Mouse (Mus musculus) heart, embryonic 12.5 days (tissue): ENCODE measurements around the gene Rsrc1. TPM values are rescaled to one million over a fixed set of nuclear protein-coding genes. Genes with fewer than 3 reads are reported as not detected.
"Not testable (repeated sequence)": the region's sequence is repeated elsewhere in the genome, so short reads cannot be mapped to it uniquely, and the experiment has no call there.

Experiments used
- ATAC-seq: fragments of 200-750 bp; cut with Nextera tagmentation; 2 replicates; pipeline ENCODE4 v1.8.0; 2017; ENCODE audit warnings: moderate TSS enrichment, moderate library complexity; ENCODE audit not compliant: insufficient number of reproducible peaks, low FRiP score
- H3K27ac ChIP-seq: fragments of 300-500 bp; sonication (generic); 2 replicates; pipeline ENCODE4 v1.5.1; 2016; ENCODE audit warnings: mild to moderate bottlenecking, moderate library complexity; ENCODE audit not compliant: poor library complexity, severe bottlenecking
- H3K27me3 ChIP-seq: fragments of 300-500 bp; sonication (generic); replicated peaks from 2 replicates; pipeline ENCODE4 v1.6.1; 2016; ENCODE audit warnings: mild to moderate bottlenecking, moderate library complexity
- H3K36me3 ChIP-seq: fragments of 300-500 bp; sonication (generic); 2 replicates; pipeline ENCODE4 v1.6.1; 2016; ENCODE audit warnings: mild to moderate bottlenecking, moderate library complexity
- H3K4me1 ChIP-seq: fragments of 300-500 bp; sonication (generic); replicated peaks from 2 replicates; pipeline ENCODE4 v1.6.1; 2016; ENCODE audit warnings: mild to moderate bottlenecking
- H3K4me2 ChIP-seq: fragments of 300-500 bp; sonication (generic); 2 replicates; pipeline ENCODE4 v1.6.1; 2016; ENCODE audit warnings: mild to moderate bottlenecking, moderate library complexity
- H3K4me3 ChIP-seq: fragments of 300-500 bp; sonication (generic); 2 replicates; pipeline ENCODE4 v1.5.1; 2016; ENCODE audit warnings: mild to moderate bottlenecking
- H3K9ac ChIP-seq: fragments of 300-500 bp; sonication (generic); 2 replicates; pipeline ENCODE4 v1.6.1; 2016; ENCODE audit warnings: mild to moderate bottlenecking, moderate library complexity
- H3K9me3 ChIP-seq: fragments of 300-500 bp; sonication (generic); replicated peaks from 2 replicates; pipeline ENCODE4 v1.6.1; 2016; ENCODE audit warnings: mild to moderate bottlenecking, moderate library complexity
- WGBS: fragments of 180-500 bp; shearing (Covaris S2); methylation state at CpG from one replicate; pipeline ENCODE4 v1.1.7; 2016; 5-methylcytosine and 5-hydroxymethylcytosine counted together
- polyA plus RNA-seq: library from polyadenylated mRNA; unstranded; fragments of >200 nt; fragmentation: Nextera tagmentation; extraction: Ambion mirVana; gene quantifications from 2 replicates; pipeline ENCODE4 v1.2.1, GENCODE M21; 2016

Gene Rsrc1
- polyA plus RNA-seq, 1 experiment from 2014 or later = 26.3 TPM

DNA sequence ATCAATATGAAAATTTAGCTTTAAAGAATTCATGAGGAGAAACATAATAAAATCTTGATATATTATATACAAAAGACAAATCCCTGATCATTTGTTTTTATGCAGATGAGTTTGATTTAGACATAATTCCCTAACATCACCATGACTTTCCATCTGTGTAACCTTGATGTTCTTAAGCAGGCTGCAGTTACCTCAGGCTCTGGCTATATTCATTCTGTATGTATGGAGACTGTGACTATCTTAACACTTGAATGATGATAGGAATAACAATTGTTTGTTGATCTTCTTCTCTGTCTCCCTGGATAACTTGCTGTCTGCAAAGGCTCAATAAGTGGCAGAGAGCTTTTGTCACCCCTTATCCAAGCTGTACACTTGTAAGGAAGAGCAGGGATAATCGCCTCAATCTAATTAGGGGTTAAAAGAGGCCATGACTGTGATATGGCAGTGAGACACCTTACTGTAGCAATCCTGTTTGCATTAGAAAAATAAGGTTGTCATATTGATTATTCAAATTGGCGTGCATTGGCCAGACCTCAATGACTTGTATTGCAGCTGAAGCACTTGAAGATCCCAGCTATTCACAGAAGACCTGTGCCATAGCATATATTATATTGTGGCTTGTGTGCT lies 154.7 kb downstream of the Rsrc1 start:
- Histone ChIP-seq H3K9me3 (no peaks in the 10 kb centered on the region), H3K4me3 (no peak overlapping the region), H3K27me3 (no peaks in the 10 kb centered on the region), H3K4me1 (no peaks in the 10 kb centered on the region), H3K4me2 (no peak overlapping the region), H3K27ac (no peak overlapping the region), H3K9ac (no peak overlapping the region), H3K36me3 (no peaks in the 10 kb centered on the region)
- WGBS = 70% methylated on average over 2 of the region's 2 CpGs
- no peak for ATAC-seq

DNA sequence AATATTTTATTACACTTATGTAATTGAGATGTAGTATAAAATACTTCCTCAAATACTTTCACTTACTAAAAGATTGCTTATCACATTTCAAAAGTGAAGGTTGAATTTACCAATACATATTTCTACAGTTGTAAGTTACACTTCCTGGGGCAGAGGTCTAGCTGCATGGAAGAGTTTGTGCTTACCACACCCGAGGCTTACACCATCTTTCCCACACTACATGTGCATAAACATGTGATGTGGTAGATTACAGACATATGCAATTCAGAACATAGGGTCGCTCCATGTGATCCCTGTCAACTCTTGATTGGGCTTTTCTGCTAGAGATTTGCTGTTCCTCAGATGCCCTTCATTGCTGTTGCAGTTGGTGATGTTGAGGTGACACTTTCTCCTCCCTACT lies 163.8 kb downstream of the Rsrc1 start:
- no peak overlapping the region for H3K4me2 ChIP-seq
- H3K9ac ChIP-seq = no peak overlapping the region
- no peak overlapping the region for H3K27ac ChIP-seq
- H3K27me3 ChIP-seq = no peaks in the 10 kb centered on the region
- WGBS = 89% methylated on average over 2 of the region's 2 CpGs
- H3K36me3 ChIP-seq = no peaks in the 10 kb centered on the region
- no peak for ATAC-seq
- H3K4me3 ChIP-seq = no peak overlapping the region
- no peaks in the 10 kb centered on the region for H3K4me1 ChIP-seq
- H3K9me3 ChIP-seq = 0 out of 2 replicates have a peak, but pooled peaks cover 4% of the 10 kb centered on the region

DNA sequence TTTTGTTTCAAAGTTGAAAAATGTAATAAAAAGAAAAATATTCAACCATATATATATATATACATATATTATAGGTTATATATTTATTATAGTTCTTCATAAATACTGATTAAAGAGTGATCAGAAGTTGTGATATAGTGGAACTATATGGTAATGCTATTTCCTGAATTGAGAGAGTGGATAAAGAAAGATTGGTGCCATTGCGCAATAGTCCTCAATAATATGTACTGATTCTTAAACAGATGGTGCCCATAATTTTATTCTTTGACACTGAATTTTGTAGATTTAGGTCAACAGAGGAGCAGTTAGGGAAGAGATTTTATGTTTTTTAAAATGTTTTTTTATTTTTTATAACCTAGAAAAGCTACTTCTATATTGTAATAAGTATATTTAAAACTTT lies 165.1 kb downstream of the Rsrc1 start:
- H3K27ac ChIP-seq = no peak overlapping the region
- no peaks in the 10 kb centered on the region for H3K4me1 ChIP-seq
- no peak overlapping the region for H3K4me2 ChIP-seq
- ATAC-seq = no peak
- H3K4me3 ChIP-seq = no peak overlapping the region
- no peaks in the 10 kb centered on the region for H3K36me3 ChIP-seq
- WGBS = 95% methylated on average over 1 of the region's 1 CpGs
- 0 out of 2 replicates have a peak, but pooled peaks cover 4% of the 10 kb centered on the region for H3K9me3 ChIP-seq
- H3K27me3 ChIP-seq = no peaks in the 10 kb centered on the region
- no peak overlapping the region for H3K9ac ChIP-seq

DNA sequence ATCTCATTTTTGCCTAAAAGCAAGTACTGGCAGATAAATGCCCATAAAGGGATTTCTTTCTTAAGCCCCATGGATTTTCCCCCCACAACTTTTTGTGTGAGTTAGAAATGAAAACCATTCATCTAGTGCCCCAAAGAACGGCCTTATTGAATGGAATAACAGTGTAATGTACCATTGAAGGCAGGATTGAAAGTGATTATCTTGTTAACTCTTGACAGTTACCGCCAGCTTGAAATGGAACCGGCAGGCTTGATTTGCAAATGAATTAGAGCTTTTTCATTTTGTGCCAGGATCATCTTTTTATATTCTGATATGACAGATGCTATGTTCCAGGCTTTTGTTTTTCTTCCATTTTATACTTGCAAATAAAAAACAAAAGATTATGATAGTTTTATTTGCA lies 166.1 kb downstream of the Rsrc1 start:
- no peak for ATAC-seq
- Histone ChIP-seq H3K27ac (no peak overlapping the region), H3K4me3 (no peak overlapping the region), H3K4me1 (no peaks in the 10 kb centered on the region), H3K4me2 (no peak overlapping the region), H3K9me3 (0 out of 2 replicates have a peak, but pooled peaks cover 4% of the 10 kb centered on the region), H3K36me3 (no peaks in the 10 kb centered on the region), H3K9ac (no peak overlapping the region), H3K27me3 (no peaks in the 10 kb centered on the region)
- WGBS = 72% methylated on average over 3 of the region's 3 CpGs

DNA sequence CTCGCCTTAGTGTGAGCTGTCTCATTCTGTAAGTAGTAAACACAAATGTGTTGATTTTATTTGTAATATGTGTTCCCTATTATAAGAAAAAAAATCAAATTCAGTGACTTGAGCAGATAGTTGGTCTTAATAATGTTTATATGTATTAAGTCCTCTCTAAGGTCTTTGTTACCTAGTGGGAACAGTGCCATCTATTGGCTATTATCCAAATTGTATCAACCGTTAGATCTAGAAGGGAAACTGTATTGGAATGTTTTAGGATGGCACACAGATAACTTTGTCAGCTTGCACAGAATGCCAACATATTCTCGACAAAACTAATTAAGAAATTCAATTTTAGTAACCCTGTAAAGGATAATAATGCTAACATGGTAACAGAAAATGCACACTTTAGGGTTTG lies 216.0 kb downstream of the Rsrc1 start:
- no peak overlapping the region for H3K4me3 ChIP-seq
- WGBS = 39% methylated on average over 3 of the region's 3 CpGs
- no peak overlapping the region for H3K9ac ChIP-seq
- no peaks in the 10 kb centered on the region for H3K27me3 ChIP-seq
- H3K9me3 ChIP-seq = no peaks in the 10 kb centered on the region
- H3K4me2 ChIP-seq = no peak overlapping the region
- H3K27ac ChIP-seq = no peak overlapping the region
- ATAC-seq = no peak
- no peaks in the 10 kb centered on the region for H3K36me3 ChIP-seq
- no peaks in the 10 kb centered on the region for H3K4me1 ChIP-seq

DNA sequence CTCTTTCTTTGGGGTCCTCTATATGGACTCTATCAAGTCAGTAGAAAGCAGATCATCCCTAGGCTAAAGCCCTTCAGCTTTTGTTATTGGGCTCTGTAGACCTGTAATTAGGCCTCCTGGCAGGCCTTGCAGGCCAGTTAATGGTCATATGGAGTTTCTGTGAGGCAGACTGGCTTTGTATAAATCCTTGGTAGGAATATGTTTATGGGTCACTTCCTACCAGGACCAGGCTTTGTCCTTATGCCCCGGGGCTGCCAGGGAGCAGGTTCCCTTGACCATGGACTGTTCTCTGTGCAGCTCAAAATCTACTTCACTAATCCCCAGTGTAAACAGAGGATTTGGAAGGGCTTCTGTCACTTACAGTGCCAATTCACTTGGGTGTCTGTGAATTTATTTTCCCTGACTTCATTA lies 231.9 kb downstream of the Rsrc1 start:
- no peak overlapping the region for H3K4me2 ChIP-seq
- H3K4me1 ChIP-seq = 0 out of 2 replicates have a peak, but pooled peaks cover 2% of the 10 kb centered on the region
- H3K9me3 ChIP-seq = no peaks in the 10 kb centered on the region
- H3K27ac ChIP-seq = no peak overlapping the region
- H3K4me3 ChIP-seq = no peak overlapping the region
- WGBS = 77% methylated on average over 1 of the region's 1 CpGs
- H3K9ac ChIP-seq = no peak overlapping the region
- ATAC-seq = no peak
- no peaks in the 10 kb centered on the region for H3K27me3 ChIP-seq
- no peaks in the 10 kb centered on the region for H3K36me3 ChIP-seq

DNA sequence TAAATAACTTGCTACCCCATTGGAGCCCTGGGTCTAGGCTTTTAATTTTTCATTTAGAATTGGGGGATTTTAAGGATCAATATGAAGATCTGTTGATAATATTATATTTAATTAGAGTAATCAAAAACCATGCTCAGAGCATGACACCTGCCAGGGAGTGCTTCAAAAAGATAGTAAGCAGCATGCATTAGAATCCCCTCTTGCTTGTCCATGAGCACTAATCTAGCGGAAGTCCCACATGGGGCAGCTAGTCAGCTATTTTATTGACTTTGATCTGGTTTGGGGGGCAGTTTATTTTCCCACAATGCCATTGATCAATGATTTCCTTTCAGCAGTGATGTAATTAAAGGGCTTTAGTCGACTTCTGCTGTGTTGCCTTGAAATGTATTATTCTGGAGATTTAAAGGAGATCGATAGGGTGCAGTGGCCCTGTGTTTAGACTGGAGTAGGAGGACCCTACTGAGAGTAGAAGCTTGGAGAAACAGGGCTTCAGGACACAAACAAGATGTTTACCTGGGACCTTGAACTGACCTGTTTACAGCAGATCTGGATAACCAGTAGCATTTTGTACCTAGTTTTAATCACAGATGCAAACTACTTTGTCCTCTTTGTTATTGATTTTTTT lies 251.5 kb downstream of the Rsrc1 start:
- H3K4me2 ChIP-seq = no peak overlapping the region
- H3K9ac ChIP-seq = no peak overlapping the region
- no peak overlapping the region for H3K27ac ChIP-seq
- ATAC-seq = no peak
- no peaks in the 10 kb centered on the region for H3K27me3 ChIP-seq
- no peaks in the 10 kb centered on the region for H3K36me3 ChIP-seq
- H3K9me3 ChIP-seq = no peaks in the 10 kb centered on the region
- H3K4me3 ChIP-seq = no peak overlapping the region
- H3K4me1 ChIP-seq = no peaks in the 10 kb centered on the region
- WGBS = 76% methylated on average over 3 of the region's 3 CpGs

DNA sequence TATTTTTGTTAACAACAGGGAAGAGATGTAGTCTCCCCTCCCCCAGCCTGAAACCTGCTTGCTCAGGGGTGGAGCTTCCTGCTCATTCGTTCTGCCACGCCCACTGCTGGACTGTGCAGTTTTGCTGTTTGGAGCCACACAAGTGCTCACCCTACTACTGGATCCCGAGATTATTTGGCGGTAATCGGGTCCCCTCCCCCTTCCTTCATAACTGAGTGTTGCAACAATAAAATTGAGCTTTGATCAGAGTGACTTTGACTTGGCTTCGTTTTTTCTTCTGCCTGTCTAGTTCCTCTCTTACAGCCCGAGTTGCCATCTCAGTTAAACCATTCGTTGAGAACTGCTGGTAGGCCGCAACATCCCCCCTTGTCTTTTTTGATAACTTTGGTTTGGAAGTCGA lies 261.3 kb downstream of the Rsrc1 start:
- H3K27me3 ChIP-seq, ATAC-seq, H3K36me3 ChIP-seq, H3K27ac ChIP-seq, H3K4me1 ChIP-seq, H3K4me2 ChIP-seq, H3K9ac ChIP-seq, H3K9me3 ChIP-seq, H3K4me3 ChIP-seq: not testable (repeated sequence)
- 84% methylated on average over 10 of the region's 10 CpGs for WGBS

DNA sequence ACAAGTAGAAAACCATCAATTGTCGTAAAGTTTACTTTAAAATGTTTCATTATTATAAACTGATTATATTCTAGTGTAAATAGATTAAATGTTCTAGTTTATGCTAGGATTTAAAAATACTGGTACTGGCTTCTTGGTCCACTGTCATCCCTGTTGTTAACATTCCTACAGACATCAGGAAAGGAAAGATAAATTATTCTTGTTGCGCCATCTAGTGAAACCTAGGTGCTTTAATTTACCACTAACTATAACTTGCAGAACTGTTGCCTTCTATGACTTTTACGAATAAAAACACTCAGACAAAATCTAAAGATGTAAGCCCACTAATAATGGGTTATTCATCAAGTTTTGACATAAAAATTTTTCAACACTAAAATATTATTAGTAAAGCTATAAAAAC lies 286.3 kb downstream of the Rsrc1 start:
- H3K9me3 ChIP-seq = no peaks in the 10 kb centered on the region
- no peaks in the 10 kb centered on the region for H3K4me1 ChIP-seq
- H3K4me3 ChIP-seq = no peak overlapping the region
- H3K36me3 ChIP-seq = no peaks in the 10 kb centered on the region
- 68% methylated on average over 3 of the region's 3 CpGs for WGBS
- H3K27ac ChIP-seq = no peak overlapping the region
- H3K27me3 ChIP-seq = no peaks in the 10 kb centered on the region
- no peak overlapping the region for H3K9ac ChIP-seq
- H3K4me2 ChIP-seq = no peak overlapping the region
- ATAC-seq = no peak

DNA sequence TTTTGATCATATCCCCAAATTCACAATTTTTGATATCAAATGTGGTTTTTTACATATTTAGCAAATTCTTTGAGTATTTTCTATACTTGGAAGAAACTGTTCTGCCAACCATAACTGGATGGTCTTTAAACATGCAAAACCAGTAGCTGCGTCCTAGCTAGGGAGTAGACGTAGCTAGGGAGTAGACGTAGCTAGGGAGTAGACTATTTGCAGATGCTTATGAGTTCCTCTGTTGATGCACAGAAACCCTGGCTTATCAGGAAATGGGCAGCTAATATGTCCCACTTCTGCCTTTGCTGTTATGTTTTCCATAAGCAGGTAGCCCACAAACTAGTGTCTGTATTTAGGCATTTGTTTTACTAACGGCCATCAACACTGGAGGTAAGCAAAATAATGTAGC lies 298.6 kb downstream of the Rsrc1 start:
- WGBS = 71% methylated on average over 4 of the region's 4 CpGs
- Histone ChIP-seq H3K4me3 (no peak overlapping the region), H3K27me3 (no peaks in the 10 kb centered on the region), H3K9me3 (no peaks in the 10 kb centered on the region), H3K27ac (no peak overlapping the region), H3K4me2 (no peak overlapping the region), H3K9ac (no peak overlapping the region), H3K4me1 (peaks cover 1% of the 10 kb centered on the region; the same call in 1 of the 2 replicates), H3K36me3 (no peaks in the 10 kb centered on the region)
- no peak for ATAC-seq

DNA sequence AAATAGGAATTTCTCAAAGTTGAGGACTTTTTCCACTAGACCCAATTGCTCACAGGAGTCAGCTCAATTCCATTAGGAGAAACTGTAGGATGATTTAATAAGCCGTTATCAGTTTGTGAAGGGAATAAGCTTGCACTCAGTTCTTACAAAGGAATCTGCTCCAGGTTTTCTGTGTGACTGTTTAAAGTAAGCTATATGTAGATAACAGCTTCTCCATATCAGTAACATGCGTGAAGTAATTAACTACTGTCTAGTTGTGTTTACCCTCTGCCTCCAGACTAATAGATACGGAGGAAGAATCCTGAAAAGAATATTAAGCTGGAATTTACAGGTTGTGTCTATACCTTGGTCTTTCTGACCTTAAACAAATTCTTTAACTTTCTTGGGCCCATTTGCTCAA lies 299.1 kb downstream of the Rsrc1 start:
- H3K36me3 ChIP-seq = no peaks in the 10 kb centered on the region
- H3K27me3 ChIP-seq = no peaks in the 10 kb centered on the region
- H3K9me3 ChIP-seq = no peaks in the 10 kb centered on the region
- H3K4me3 ChIP-seq = no peak overlapping the region
- ATAC-seq = no peak
- no peak overlapping the region for H3K9ac ChIP-seq
- 45% methylated on average over 3 of the region's 3 CpGs for WGBS
- no peak overlapping the region for H3K4me2 ChIP-seq
- H3K4me1 ChIP-seq = peaks cover 3% of the 10 kb centered on the region; the same call in 1 of the 2 replicates
- H3K27ac ChIP-seq = no peak overlapping the region

DNA sequence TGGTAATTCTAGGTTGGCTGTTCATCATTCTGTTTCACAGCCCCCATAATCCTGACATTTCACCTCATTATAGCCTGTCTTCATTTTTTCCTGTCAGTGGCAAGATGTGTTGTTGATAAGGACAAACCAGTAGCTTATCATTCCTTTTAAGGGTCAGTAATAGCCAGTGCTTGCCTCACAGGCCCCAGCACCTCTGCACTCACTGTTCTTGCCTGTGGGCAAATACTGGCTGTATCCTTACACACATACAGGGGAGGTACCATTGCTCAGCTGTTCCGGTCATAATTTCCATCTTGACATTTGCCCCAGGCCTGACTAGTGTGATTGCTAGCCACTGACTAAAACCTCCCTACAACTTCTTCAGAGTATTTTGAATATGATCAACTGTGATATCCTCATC lies 302.8 kb downstream of the Rsrc1 start:
- Histone ChIP-seq H3K27ac (no peak overlapping the region), H3K4me3 (no peak overlapping the region), H3K4me1 (peaks cover 3% of the 10 kb centered on the region; the same call in 1 of the 2 replicates), H3K9me3 (no peaks in the 10 kb centered on the region), H3K9ac (no peak overlapping the region), H3K36me3 (no peaks in the 10 kb centered on the region), H3K4me2 (no peak overlapping the region), H3K27me3 (no peaks in the 10 kb centered on the region)
- 93% methylated on average over 1 of the region's 1 CpGs for WGBS
- ATAC-seq = no peak
